Mouse (Mus musculus): ENCODE data around the gene Togaram2. TPM values are rescaled to one million over a fixed set of nuclear protein-coding genes. Genes with fewer than 3 reads are reported as not detected.

Togaram2 gene
- 0.60 and 1.9 TPM in 2 replicates for polyA plus RNA-seq (2012; rRNA removed; ENCODE audit: low replicate concordance)

DNA sequence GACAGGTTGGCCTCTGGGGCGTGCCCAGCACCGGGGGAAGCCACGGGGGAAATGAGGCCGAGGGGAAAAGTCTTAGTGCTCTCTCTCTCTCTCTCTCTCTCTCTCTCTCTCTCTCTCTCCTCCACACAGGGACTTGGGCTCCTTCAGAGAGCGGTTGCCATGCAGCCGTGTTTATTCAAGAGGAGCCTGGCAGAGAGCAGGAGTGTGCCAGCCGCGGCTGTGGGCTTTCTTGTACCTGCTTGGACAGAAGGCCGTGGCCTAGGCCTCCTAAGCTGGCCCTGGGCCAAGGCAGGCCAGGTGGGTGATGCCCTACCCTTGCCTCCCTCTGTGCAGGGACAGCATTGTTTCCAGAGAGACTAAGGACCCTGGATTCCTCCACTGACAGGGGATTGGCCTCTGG lies at the start of gene Togaram2:
Gene Togaram2 (plus strand): TSS at position 170 of the 400 bp plus-strand sequence.

DNA sequence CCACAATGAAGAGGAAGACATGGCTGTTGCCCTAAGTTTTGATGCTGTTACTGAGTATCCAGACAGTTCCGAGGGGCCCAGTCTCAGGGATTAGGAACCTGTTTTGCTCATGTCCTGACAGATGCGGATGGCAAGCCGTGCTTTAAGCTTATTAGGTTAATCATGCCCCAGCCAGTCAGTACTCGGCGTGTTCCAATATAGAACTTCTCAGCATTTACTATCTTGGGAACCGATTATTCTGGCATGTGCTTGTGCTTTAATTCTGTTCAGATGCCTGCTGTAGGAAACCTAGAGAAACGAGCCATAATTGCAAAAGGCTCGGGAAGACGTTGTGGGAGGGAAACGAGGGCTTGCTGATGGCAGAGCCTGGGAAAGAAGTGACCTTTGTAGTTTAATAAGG lies 79.8 kb downstream of the Togaram2 start, which contains the start of gene Pcare:
Gene Pcare (minus strand): TSS at position 64 of the 400 bp plus-strand sequence.

DNA sequence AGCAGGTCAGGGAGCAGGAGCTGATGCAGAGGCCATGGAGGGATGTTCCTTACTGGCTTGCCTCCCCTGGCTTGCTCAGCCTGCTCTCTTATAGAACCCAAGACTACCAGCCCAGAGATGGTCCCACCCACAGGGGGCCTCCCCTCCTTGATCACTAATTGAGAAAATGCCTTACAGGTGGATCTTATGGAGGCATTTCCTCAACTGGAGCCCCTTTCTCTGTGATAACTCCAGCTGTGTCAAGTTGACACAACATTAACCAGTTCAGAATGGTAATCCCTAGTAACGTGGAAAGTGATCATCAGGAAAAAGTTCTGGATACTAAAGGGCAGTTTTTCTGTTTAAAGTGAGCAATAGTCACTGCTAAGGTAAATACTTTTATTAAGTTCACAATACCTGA lies 95.1 kb downstream of the Togaram2 start, which contains the start of gene Clip4:
Gene Clip4 (plus strand): TSS at position 301 of the 400 bp plus-strand sequence.

Other genes with a start within 250 kb of the Togaram2 start
- gene Gm4707, start 213.3 kb upstream of the Togaram2 start, polyA plus RNA-seq (2012; rRNA removed; ENCODE audit: low replicate concordance) = 1.1 and 2.1 TPM in 2 replicates
- gene Smchd1, start 197.9 kb upstream of the Togaram2 start, polyA plus RNA-seq (2012; rRNA removed; ENCODE audit: low replicate concordance) = 8.1 and 12.1 TPM in 2 replicates
- gene Ndc80, start 146.4 kb upstream of the Togaram2 start, polyA plus RNA-seq (2012; rRNA removed; ENCODE audit: low replicate concordance) = 0.11 and 0.19 TPM in 2 replicates
- not detected in 2 replicates for gene Spdya, start 121.2 kb upstream of the Togaram2 start, polyA plus RNA-seq (2012; rRNA removed; ENCODE audit: low replicate concordance)
- 4.8 and 12.7 TPM in 2 replicates for gene Wdr43, start 57.4 kb upstream of the Togaram2 start, polyA plus RNA-seq (2012; rRNA removed; ENCODE audit: low replicate concordance)
- not detected in 2 replicates for gene Pcare, start 79.6 kb downstream of the Togaram2 start, polyA plus RNA-seq (2012; rRNA removed; ENCODE audit: low replicate concordance)
- gene Clip4, start 95.2 kb downstream of the Togaram2 start, polyA plus RNA-seq (2012; rRNA removed; ENCODE audit: low replicate concordance) = 8.6 and 35.0 TPM in 2 replicates